20 mouse cellular contexts compared by ENCODE assay signal in the genomic region with DNA sequence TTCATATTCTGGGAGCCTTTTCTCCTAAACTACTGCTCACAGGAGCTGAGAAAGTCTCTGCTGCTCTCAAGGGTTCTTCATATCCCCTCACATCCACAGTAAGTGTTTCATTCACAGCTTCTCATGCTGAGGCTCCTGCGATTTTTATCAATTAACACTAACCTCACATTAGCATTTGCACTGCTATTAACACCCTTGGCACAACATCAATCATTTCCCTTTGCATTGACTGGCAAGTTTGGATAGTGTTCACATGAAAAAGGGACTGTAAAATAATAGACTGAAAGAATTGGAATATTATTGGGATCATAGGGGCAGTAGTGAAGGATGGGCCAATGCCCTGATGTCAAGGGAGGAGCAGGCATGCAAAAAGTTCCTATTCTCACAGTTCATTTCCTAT.
DNase-seq lines count a peak whose midpoint lies in the region; ATAC-seq lines count a peak whose summit lies in the region.
"Had no signal": no experiment of that assay in that cellular context is flagged by ENCODE, and none has a peak within 500 bp of the region (broad histone marks: within the 10 kb centered on the region; RNA-seq: fewer than 3 reads in every experiment).

No protein-coding gene starts in this region.

- no peak overlapping the region for H3K4me2 ChIP-seq in forebrain, embryonic 13.5 days
- no peak overlapping the region for H3K4me2 ChIP-seq in forebrain, embryonic 11.5 days (ENCODE audit: low read depth, low read length, severe bottlenecking)
- no peak overlapping the region for H3K4me2 ChIP-seq in forebrain, embryonic 16.5 days (ENCODE audit: low read length)
- no peak overlapping the region for H3K4me2 ChIP-seq in forebrain, embryonic 15.5 days (replicated peaks)
- H3K4me2 ChIP-seq: embryonic facial prominence, embryonic 12.5 days; forebrain, embryonic 12.5 days had no signal

- DNase-seq in forebrain, embryonic 11.5 days (ENCODE audit: low spot score) = no peak
- DNase-seq in layer of hippocampus, adult 18-20 months (ENCODE audit: low spot score in 2 of 2) = no peak
- DNase-seq: adrenal gland, adult 2 months; adrenal gland, postnatal 10 days; adrenal gland, postnatal 25 days; B cell, adult 2 months; cerebellum, adult 11-12 months; cerebellum, adult 2 months; cerebellum, adult 9-10 months; cerebellum, postnatal 10 days; cerebellum, postnatal 25 days had no signal

- WGBS in forebrain, embryonic 13.5 days = 40% methylated on average over 1 of the region's 1 CpGs
- WGBS in forebrain, embryonic 11.5 days = 73% methylated on average over 1 of the region's 1 CpGs
- WGBS in forebrain, embryonic 16.5 days = 26% methylated on average over 1 of the region's 1 CpGs
- 10% methylated on average over 1 of the region's 1 CpGs for WGBS in forebrain, embryonic 15.5 days

- no peaks in the 10 kb centered on the region for H3K27me3 ChIP-seq in forebrain, embryonic 13.5 days
- H3K27me3 ChIP-seq in forebrain, embryonic 11.5 days (ENCODE audit: control insufficient read depth, insufficient read depth, low read length) = no peaks in the 10 kb centered on the region
- H3K27me3 ChIP-seq in forebrain, embryonic 16.5 days (replicated peaks; ENCODE audit: control insufficient read depth, insufficient read depth, low read length) = no peaks in the 10 kb centered on the region
- no peaks in the 10 kb centered on the region for H3K27me3 ChIP-seq in forebrain, embryonic 15.5 days
- H3K27me3 ChIP-seq: CH12.LX; embryonic facial prominence, embryonic 12.5 days; forebrain, embryonic 12.5 days had no signal

- no peaks in the 10 kb centered on the region for H3K9me3 ChIP-seq in forebrain, embryonic 13.5 days (replicated peaks)
- no peaks in the 10 kb centered on the region for H3K9me3 ChIP-seq in forebrain, embryonic 11.5 days (ENCODE audit: control insufficient read depth, low read length)
- H3K9me3 ChIP-seq in forebrain, embryonic 16.5 days (ENCODE audit: control insufficient read depth, low read length) = no peaks in the 10 kb centered on the region
- no peaks in the 10 kb centered on the region for H3K9me3 ChIP-seq in forebrain, embryonic 15.5 days
- H3K9me3 ChIP-seq: embryonic facial prominence, embryonic 10.5 days; embryonic facial prominence, embryonic 12.5 days; forebrain, embryonic 12.5 days; G1E had no signal

- H3K9ac ChIP-seq in forebrain, embryonic 13.5 days = no peak overlapping the region
- H3K9ac ChIP-seq in forebrain, embryonic 11.5 days (ENCODE audit: low read length) = no peak overlapping the region
- no peak overlapping the region for H3K9ac ChIP-seq in forebrain, embryonic 16.5 days (replicated peaks; ENCODE audit: low read depth, low read length)
- H3K9ac ChIP-seq in forebrain, embryonic 15.5 days (replicated peaks) = no peak overlapping the region
- H3K9ac ChIP-seq: embryonic facial prominence, embryonic 12.5 days; forebrain, embryonic 12.5 days had no signal

- H3K4me3 ChIP-seq in forebrain, embryonic 13.5 days = no peak overlapping the region
- no peak overlapping the region for H3K4me3 ChIP-seq in forebrain, embryonic 11.5 days (ENCODE audit: low read depth, low read length)
- H3K4me3 ChIP-seq in forebrain, embryonic 16.5 days (replicated peaks; ENCODE audit: low read length) = no peak overlapping the region
- H3K4me3 ChIP-seq in forebrain, embryonic 15.5 days = no peak overlapping the region
- H3K4me3 ChIP-seq: embryonic facial prominence, embryonic 10.5 days; embryonic facial prominence, embryonic 12.5 days; forebrain, embryonic 12.5 days had no signal

- H3K27ac ChIP-seq in forebrain, embryonic 13.5 days = no peak overlapping the region
- H3K27ac ChIP-seq in forebrain, embryonic 11.5 days (ENCODE audit: low read depth, low read length) = no peak overlapping the region
- H3K27ac ChIP-seq in forebrain, embryonic 16.5 days (ENCODE audit: low read length) = no peak overlapping the region
- no peak overlapping the region for H3K27ac ChIP-seq in forebrain, embryonic 15.5 days (replicated peaks)
- H3K27ac ChIP-seq: embryonic facial prominence, embryonic 10.5 days; embryonic facial prominence, embryonic 12.5 days; forebrain, embryonic 12.5 days had no signal

- no peaks in the 10 kb centered on the region for H3K36me3 ChIP-seq in forebrain, embryonic 13.5 days (ENCODE audit: poor library complexity, severe bottlenecking)
- H3K36me3 ChIP-seq in forebrain, embryonic 11.5 days (ENCODE audit: control insufficient read depth, insufficient read depth, low read length) = no peaks in the 10 kb centered on the region
- no peaks in the 10 kb centered on the region for H3K36me3 ChIP-seq in forebrain, embryonic 16.5 days (ENCODE audit: control insufficient read depth, insufficient read depth)
- no peaks in the 10 kb centered on the region for H3K36me3 ChIP-seq in forebrain, embryonic 15.5 days
- H3K36me3 ChIP-seq: embryonic facial prominence, embryonic 10.5 days; embryonic facial prominence, embryonic 12.5 days; forebrain, embryonic 12.5 days; G1E had no signal

- H3K4me1 ChIP-seq in forebrain, embryonic 13.5 days = peaks cover 6% of the 10 kb centered on the region; the same call in 1 of the 2 replicates
- no peaks in the 10 kb centered on the region for H3K4me1 ChIP-seq in forebrain, embryonic 11.5 days (replicated peaks; ENCODE audit: control insufficient read depth, insufficient read depth, low read length)
- H3K4me1 ChIP-seq in forebrain, embryonic 16.5 days (replicated peaks; ENCODE audit: control insufficient read depth, insufficient read depth, low read length) = no peaks in the 10 kb centered on the region; the same call in 1 of the 2 replicates
- H3K4me1 ChIP-seq in forebrain, embryonic 15.5 days = peaks cover 8% of the 10 kb centered on the region; the same call in 1 of the 2 replicates
- H3K4me1 ChIP-seq: embryonic facial prominence, embryonic 10.5 days; embryonic facial prominence, embryonic 12.5 days; forebrain, embryonic 12.5 days had no signal

- peak; percentile 38; the same call in 1 of the 2 replicates for ATAC-seq in forebrain, embryonic 13.5 days
- ATAC-seq in forebrain, embryonic 11.5 days (replicated peaks; ENCODE audit: low FRiP score) = no peak
- 0 out of 2 replicates have a peak, but pooled peaks have one; percentile 33 for ATAC-seq in forebrain, embryonic 16.5 days
- no peak for ATAC-seq in forebrain, embryonic 15.5 days (replicated peaks)
- ATAC-seq: CD4-positive, CD25-positive, alpha-beta regulatory T cell, adult 4 months had no signal

Comparison
In these comparisons a context has a peak if more than half of its experiments do, and no peak if none do; other contexts are left out.
1. ATAC-seq: peak in forebrain, embryonic 13.5 days (single experiment) and forebrain, embryonic 16.5 days (single experiment); none in forebrain, embryonic 11.5 days (single experiment) and forebrain, embryonic 15.5 days (single experiment).